Mouse (Mus musculus): Measurements from ENCODE around the gene Arid5a.
A peak's percentile ranks its signal among the peaks of the same experiment; 100 is the strongest.

The Arid5a gene

GRCm38 (mm10) chr1:36307495-36308280 lies at the start of gene Arid5a:
TSS of gene Arid5a (plus strand) at chr1:36307733.
- peak; percentile 9; the same call in 1 of the 2 replicates for TF ChIP-seq GATA4 (IDR thresholded peaks at IDR 0.05; ENCODE audit: insufficient replicate concordance, low read length)

- no peak for TF ChIP-seq GATA4 (IDR thresholded peaks at IDR 0.05; ENCODE audit: insufficient replicate concordance, low read length)
These were observed 48.9 kb upstream of the Arid5a start for GRCm38 (mm10) chr1:36258631-36259030.

- TF ChIP-seq GATA4 (IDR thresholded peaks at IDR 0.05; ENCODE audit: insufficient replicate concordance, low read length): no peak
These were observed 48.3 kb upstream of the Arid5a start for GRCm38 (mm10) chr1:36259281-36259680.

- no peak for TF ChIP-seq GATA4 (IDR thresholded peaks at IDR 0.05; ENCODE audit: insufficient replicate concordance, low read length)
These were observed 47.1 kb upstream of the Arid5a start for GRCm38 (mm10) chr1:36260418-36260817.

- TF ChIP-seq GATA4 (IDR thresholded peaks at IDR 0.05; ENCODE audit: insufficient replicate concordance, low read length): no peak
These were observed 45.6 kb upstream of the Arid5a start for GRCm38 (mm10) chr1:36261708-36262504.

- TF ChIP-seq GATA4 (IDR thresholded peaks at IDR 0.05; ENCODE audit: insufficient replicate concordance, low read length): peak; percentile 39; the same call in 1 of the 2 replicates
These were observed 43.6 kb upstream of the Arid5a start for GRCm38 (mm10) chr1:36263833-36264488.

GRCm38 (mm10) chr1:36266293-36266692 lies 41.2 kb upstream of the Arid5a start:
- no peak for TF ChIP-seq GATA4 (IDR thresholded peaks at IDR 0.05; ENCODE audit: insufficient replicate concordance, low read length)

GRCm38 (mm10) chr1:36267595-36267994 lies 39.9 kb upstream of the Arid5a start:
- no peak for TF ChIP-seq GATA4 (IDR thresholded peaks at IDR 0.05; ENCODE audit: insufficient replicate concordance, low read length)

- TF ChIP-seq GATA4 (IDR thresholded peaks at IDR 0.05; ENCODE audit: insufficient replicate concordance, low read length): no peak
These were observed 38.3 kb upstream of the Arid5a start for GRCm38 (mm10) chr1:36269121-36269795.

GRCm38 (mm10) chr1:36270666-36271065 lies 36.9 kb upstream of the Arid5a start:
- TF ChIP-seq GATA4 (IDR thresholded peaks at IDR 0.05; ENCODE audit: insufficient replicate concordance, low read length): peak; percentile 36; the same call in 1 of the 2 replicates

- TF ChIP-seq GATA4 (IDR thresholded peaks at IDR 0.05; ENCODE audit: insufficient replicate concordance, low read length): no peak
These were observed 35.9 kb upstream of the Arid5a start for GRCm38 (mm10) chr1:36271516-36272230.

GRCm38 (mm10) chr1:36272546-36272945 lies 35.0 kb upstream of the Arid5a start:
- TF ChIP-seq GATA4 (IDR thresholded peaks at IDR 0.05; ENCODE audit: insufficient replicate concordance, low read length): no peak

GRCm38 (mm10) chr1:36273288-36273687 lies 34.2 kb upstream of the Arid5a start:
- peak; percentile 94 for TF ChIP-seq GATA4 (IDR thresholded peaks at IDR 0.05; ENCODE audit: insufficient replicate concordance, low read length)

GRCm38 (mm10) chr1:36274455-36274854 lies 33.1 kb upstream of the Arid5a start, which contains the start of gene Neurl3:
TSS of gene Neurl3 (minus strand) at chr1:36274679.
- TF ChIP-seq GATA4 (IDR thresholded peaks at IDR 0.05; ENCODE audit: insufficient replicate concordance, low read length): no peak

Measured in liver, adult (tissue).